Mouse (Mus musculus) layer of hippocampus, postnatal 10 days (tissue): ENCODE results near the gene Kalrn. TPM values are rescaled to one million over a fixed set of nuclear protein-coding genes. Genes with fewer than 3 reads are reported as not detected.
"Not testable (repeated sequence)": the region's sequence is repeated elsewhere in the genome, so short reads cannot be mapped to it uniquely, and the experiment has no call there.

ENCODE experiments used
- DNase-seq, 2 experiments: peaks; one replicate each; pipeline ENCODE4 v3.0.0; 2021; ENCODE audit warnings: low spot score in 2 of 2
- total RNA-seq, 2 experiments: library from RNA; stranded (reverse); gene quantifications; 2 replicates each; pipeline ENCODE4 v1.2.3; 2021

Gene Kalrn
- total RNA-seq, 2 experiments from 2014 or later, result 312 to 341 TPM

DNA sequence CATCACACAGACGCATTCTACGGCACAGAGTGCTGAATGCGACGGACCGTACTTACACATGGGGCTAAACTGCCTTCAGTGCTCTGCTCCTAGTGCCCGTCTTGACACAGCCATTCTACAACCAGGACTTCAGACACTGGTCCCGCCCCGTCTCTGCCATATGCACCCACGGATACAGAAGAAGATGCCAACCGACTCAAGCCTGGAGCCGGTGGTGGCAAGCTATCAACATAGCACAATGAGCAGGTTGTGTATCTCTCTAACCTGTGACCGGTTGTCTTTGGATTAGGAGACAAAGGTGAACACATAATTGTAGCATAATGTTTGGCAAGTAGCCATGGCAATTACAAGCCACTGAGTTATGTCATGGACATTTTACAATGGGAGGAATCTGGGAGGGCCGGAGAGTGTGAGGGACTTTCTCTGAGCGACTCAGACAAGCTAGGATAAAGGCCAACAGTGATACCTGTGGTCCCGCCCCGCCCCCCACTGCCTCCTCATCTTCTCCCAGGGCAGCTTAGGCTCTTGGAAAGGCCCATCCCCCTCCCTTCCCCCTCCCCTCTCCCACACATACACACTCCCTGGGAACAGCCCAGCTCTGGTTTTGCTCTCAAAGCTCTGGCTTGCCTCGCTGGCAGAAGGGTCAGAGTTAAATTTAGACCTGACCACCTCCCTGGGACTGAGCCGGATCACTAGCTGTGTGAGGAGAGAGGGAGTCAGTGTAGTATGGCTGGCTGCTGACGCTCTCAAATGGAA is 491.5 kb downstream of the Kalrn start:
- no peak for DNase-seq

- DNase-seq, result not testable (repeated sequence)
Measured at GRCm38 (mm10) chr16:34081314-34081682, 492.0 kb downstream of the Kalrn start.

- no peak for DNase-seq
Measured at GRCm38 (mm10) chr16:34080818-34081217, 492.5 kb downstream of the Kalrn start.

GRCm38 (mm10) chr16:34079511-34079910 is 493.8 kb downstream of the Kalrn start:
- DNase-seq, result no peak

DNA sequence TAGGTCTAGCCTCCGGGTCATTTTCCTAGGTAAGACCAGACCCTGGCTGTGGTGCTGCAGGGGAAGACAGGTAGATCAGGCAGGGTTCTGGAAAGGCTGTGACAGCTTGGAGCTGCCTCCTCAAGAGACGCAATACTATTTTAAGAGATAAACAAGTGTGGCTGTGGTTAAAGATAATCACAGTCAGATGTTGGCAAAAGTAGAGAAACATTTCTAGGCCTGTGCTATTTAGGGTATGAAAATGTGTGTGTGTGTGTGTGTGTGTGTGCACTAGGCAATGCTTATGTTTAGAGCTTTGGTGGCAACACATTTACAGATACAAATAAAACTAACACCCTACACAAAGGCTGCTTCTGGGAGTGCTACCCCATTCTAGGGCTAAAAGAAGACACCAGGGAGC is 494.6 kb downstream of the Kalrn start:
- no peak for DNase-seq

GRCm38 (mm10) chr16:34076101-34076500 is 497.2 kb downstream of the Kalrn start:
- DNase-seq, result no peak

- no peak for DNase-seq
Measured at GRCm38 (mm10) chr16:34073930-34074329, 499.4 kb downstream of the Kalrn start.

GRCm38 (mm10) chr16:34072136-34072535 is 501.2 kb downstream of the Kalrn start:
- no peak for DNase-seq

DNA sequence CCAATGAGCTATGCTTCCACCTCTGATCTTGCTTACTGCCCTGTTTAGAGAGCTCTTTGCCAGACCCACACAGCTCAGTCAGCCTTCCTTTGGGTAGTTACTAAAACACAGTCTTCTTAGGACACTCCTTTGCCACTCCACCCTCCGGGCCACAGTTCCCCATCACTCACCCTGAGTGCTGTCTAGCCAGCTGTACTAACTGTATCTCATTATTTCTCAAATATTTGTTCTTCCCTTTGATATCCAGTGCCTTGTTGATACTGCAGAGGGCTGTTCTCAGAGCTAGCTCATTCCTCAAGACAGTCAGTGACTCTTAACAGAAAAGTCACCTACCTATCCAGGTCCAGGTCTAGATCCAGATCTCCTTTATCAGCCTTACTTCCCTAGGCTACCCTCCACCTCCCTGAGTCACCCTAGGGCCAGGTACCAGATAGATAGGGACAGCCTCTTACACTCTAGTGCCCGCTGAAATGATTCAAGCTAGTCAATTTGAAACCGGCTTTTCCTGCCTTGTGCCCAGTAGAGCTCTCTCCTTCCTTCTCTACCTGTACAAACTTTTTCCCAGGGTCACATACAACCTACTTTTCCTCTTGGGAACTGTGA is 502.0 kb downstream of the Kalrn start:
- DNase-seq, result no peak

GRCm38 (mm10) chr16:34069481-34069880 is 503.9 kb downstream of the Kalrn start:
- no peak for DNase-seq

DNA sequence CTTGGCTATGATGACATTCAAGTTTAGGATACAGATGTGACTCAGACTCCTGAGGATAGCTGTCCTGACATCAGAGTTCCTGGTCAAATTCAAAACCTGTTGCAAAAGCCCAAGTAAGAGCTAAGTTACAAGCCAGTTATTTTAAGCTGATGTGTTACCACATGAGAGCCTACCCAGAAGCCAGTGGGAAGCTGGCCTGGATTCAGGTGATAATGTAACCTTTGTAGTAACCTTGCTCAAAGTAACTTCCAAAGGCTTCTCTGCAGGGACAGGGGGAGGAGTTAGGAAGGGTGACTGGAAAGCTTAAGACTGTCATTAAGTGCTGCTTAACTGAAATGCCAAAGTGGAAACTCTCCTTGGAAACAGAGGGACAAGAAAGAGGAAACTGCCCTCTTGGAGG is 506.4 kb downstream of the Kalrn start:
- no peak for DNase-seq

GRCm38 (mm10) chr16:34066376-34066775 is 507.0 kb downstream of the Kalrn start:
- DNase-seq, result no peak

- DNase-seq, result no peak
Measured at GRCm38 (mm10) chr16:34063313-34063712, 510.0 kb downstream of the Kalrn start.

GRCm38 (mm10) chr16:34061661-34062060 is 511.7 kb downstream of the Kalrn start:
- DNase-seq, result no peak

DNA sequence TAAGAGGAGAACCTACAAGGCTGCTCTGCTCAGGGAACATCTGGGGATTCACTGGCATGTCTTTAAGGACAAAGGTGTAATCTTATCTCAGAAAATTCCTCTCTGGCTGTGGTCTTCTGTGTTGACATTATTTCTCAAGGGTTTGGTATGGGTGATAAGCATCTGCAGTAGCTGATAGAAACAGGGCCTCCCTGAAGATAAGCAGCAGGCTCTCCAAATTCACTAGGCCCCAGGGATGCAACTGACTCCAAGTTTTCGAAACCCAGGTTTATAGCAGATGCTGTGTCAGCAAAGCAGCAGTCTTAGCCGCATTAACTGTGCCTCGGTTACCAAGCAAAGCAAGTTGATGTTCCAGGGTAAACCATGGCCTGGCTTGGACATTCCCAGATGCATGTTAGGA is 514.7 kb downstream of the Kalrn start:
- no peak for DNase-seq

DNA sequence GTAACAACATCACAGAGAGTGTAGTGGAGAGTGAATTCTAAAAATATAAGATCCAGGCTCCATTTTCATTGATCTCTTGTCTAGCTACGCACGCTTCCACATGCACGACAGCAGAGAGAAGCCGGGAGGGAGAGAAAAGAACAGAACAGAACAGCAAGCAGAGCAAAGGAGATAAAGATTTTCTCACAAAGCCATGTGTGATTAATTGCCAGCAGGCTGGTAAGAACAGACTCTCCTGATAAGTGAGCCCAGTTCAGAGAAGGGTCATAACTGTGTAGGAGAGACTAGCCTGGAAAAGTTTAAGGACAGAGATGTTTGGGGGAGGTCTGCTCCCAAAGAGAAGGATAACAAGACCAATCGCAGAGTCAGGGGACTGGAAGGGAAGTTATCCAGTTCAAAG is 515.9 kb downstream of the Kalrn start:
- DNase-seq, result no peak

DNA sequence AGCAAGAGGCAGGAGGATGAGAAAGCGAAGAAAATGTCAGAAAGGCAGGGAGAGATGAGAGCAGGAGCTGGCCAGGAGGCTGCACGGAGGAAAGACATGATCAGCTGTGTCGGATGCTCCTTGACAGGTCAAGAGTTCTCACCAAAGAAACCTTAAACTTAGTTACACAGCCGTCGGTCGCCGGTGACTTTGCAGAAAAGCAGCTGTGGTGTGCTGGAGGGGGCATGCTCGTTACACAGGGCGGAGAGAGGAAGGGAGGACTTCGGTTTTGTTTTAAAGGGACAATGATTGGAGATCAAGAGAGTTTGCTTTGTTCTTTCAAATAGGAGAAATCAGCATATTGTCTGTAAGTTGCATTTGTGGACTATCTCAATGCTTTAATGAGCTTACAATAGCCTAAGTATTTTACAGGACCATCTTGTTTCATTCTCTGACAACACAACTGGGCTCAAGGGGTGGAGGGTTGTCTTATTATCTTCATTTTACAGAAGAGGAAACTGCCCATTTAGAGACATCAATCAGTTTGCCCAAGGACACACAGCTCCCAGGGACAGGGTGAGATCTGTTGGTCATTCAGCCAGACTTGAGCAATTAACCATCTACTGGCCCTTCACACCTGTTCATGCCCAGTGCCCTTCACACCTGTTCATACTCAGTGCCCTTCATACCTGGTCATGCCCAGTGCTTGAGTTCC is 516.8 kb downstream of the Kalrn start:
- no peak for DNase-seq

DNA sequence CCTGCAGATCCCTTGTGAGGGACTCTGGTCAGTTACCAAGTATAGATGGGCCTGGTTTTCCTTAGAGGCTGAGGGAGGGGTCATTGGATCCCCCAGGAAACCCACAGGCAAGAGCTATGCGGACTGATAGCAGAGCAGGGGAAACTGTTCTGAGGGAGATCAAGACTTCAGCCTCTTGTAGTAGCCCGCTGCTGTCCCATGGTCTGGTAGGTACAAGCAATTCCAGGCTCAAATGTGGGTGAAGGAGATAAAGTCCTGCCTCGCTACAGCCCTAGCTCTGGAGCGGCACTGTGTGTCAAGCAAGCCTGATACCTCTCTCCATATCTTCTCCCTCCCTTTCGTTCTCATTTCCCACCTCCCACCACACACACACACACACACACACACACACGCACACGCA is 523.2 kb downstream of the Kalrn start:
- DNase-seq, result no peak

DNA sequence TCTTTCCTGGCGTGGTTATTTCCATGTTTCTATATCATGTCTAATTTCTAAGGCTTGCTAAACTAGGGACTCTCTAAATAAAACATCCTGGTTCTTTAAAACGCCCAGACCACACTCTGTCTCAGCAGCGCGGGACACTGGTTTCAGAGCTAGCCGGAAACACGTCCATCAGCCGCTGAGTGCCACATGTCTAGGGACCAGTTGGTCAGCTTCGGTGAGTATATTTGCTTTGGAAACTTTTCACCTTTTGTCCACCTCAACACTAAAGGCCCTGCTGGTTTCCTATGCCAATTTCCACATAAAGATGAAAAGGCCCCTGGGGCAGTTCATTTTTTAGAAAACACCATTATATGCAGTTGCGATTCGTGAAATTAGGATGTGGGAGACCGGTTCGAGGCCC is 524.0 kb downstream of the Kalrn start:
- no peak for DNase-seq

- DNase-seq, result no peak
Measured at GRCm38 (mm10) chr16:34048232-34048631, 525.1 kb downstream of the Kalrn start.

DNA sequence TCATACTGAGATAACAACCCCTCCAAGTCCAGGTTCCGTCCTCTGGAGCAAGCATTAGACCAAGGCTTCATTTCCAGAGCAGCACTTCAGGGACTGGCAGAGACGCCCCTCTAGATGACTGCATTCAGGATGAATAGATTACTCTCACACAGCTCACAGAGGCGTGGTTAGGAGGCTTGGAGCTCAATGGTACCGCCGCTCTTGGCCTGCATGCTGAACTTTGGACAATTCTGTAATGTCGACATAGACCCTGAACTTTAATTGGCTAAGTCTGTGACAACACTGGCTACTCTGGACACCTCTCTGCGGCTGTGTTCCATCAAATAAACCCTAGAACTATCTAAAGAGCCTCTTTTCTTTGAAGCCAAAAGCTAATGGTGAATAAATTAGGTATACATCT is 525.8 kb downstream of the Kalrn start:
- no peak for DNase-seq

- DNase-seq, result no peak
Measured at GRCm38 (mm10) chr16:34047006-34047360, 526.3 kb downstream of the Kalrn start.
